Mouse (Mus musculus) liver, adult (tissue): ENCODE measurements around the gene Ksr2.

Source experiments
- GATA4 ChIP-seq: IDR thresholded peaks from 2 replicates; pipeline ENCODE4 v1.6.1; 2014; ENCODE audit warnings: mild to moderate bottlenecking, low read length; ENCODE audit not compliant: insufficient replicate concordance

Gene Ksr2

GRCm38 (mm10) chr5:117457121-117457520 is 43.3 kb downstream of the Ksr2 start:
- no peak for TF ChIP-seq GATA4

GRCm38 (mm10) chr5:117457583-117457982 is 43.8 kb downstream of the Ksr2 start:
- TF ChIP-seq GATA4 = no peak

- TF ChIP-seq GATA4 = no peak
Measured at GRCm38 (mm10) chr5:117458899-117459298, 45.1 kb downstream of the Ksr2 start.

GRCm38 (mm10) chr5:117460261-117460660 is 46.5 kb downstream of the Ksr2 start:
- TF ChIP-seq GATA4 = no peak

- TF ChIP-seq GATA4 = no peak
Measured at GRCm38 (mm10) chr5:117467052-117467451, 53.3 kb downstream of the Ksr2 start.

- TF ChIP-seq GATA4 = no peak
Measured at GRCm38 (mm10) chr5:117468961-117469360, 55.2 kb downstream of the Ksr2 start.

GRCm38 (mm10) chr5:117469572-117469971 is 55.8 kb downstream of the Ksr2 start:
- no peak for TF ChIP-seq GATA4

GRCm38 (mm10) chr5:117481162-117481561 is 67.4 kb downstream of the Ksr2 start:
- TF ChIP-seq GATA4 = no peak

GRCm38 (mm10) chr5:117481586-117481985 is 67.8 kb downstream of the Ksr2 start:
- TF ChIP-seq GATA4 = no peak

- TF ChIP-seq GATA4 = no peak
Measured at GRCm38 (mm10) chr5:117482013-117482412, 68.2 kb downstream of the Ksr2 start.

GRCm38 (mm10) chr5:117485411-117485810 is 71.6 kb downstream of the Ksr2 start:
- TF ChIP-seq GATA4 = no peak

- TF ChIP-seq GATA4 = no peak
Measured at GRCm38 (mm10) chr5:117486092-117486491, 72.3 kb downstream of the Ksr2 start.

GRCm38 (mm10) chr5:117488155-117488554 is 74.4 kb downstream of the Ksr2 start:
- TF ChIP-seq GATA4 = no peak

GRCm38 (mm10) chr5:117488670-117489325 is 75.0 kb downstream of the Ksr2 start:
- no peak for TF ChIP-seq GATA4

- TF ChIP-seq GATA4 = no peak
Measured at GRCm38 (mm10) chr5:117492933-117493863, 79.4 kb downstream of the Ksr2 start.

GRCm38 (mm10) chr5:117493947-117494346 is 80.1 kb downstream of the Ksr2 start:
- no peak for TF ChIP-seq GATA4

GRCm38 (mm10) chr5:117497084-117497483 is 83.3 kb downstream of the Ksr2 start:
- TF ChIP-seq GATA4 = no peak

- TF ChIP-seq GATA4 = no peak
Measured at GRCm38 (mm10) chr5:117502611-117503010, 88.8 kb downstream of the Ksr2 start.
